Mouse (Mus musculus) MEL (cell line): Measurements from ENCODE around the gene Cryba1. TPM values are rescaled to one million over a fixed set of nuclear protein-coding genes. Genes with fewer than 3 reads are reported as not detected.
A peak's percentile ranks its signal among the peaks of the same experiment; 100 is the strongest.

Experiments used
- DNase-seq: peaks from one replicate; pipeline ENCODE4 v3.0.0; 2011; ENCODE audit warnings: low read depth, low spot score
- H3K27ac ChIP-seq: 2 replicates; pipeline ENCODE4 v1.5.1; 2012; ENCODE audit warnings: low read depth, mild to moderate bottlenecking, control low read depth, low read length, moderate library complexity; ENCODE audit not compliant: control insufficient read depth
- H3K27me3 ChIP-seq, 2 experiments: fragments of 150-350 bp in 1 of 2; sonication (generic) in 1 of 2; 2 replicates each; pipeline ENCODE4 v1.6.1; 2012; ENCODE audit warnings: low read length in 2 of 2, mild to moderate bottlenecking in 2 of 2, improper control_type of control experiment in 1 of 2, moderate library complexity in 1 of 2; ENCODE audit not compliant: insufficient read depth in 2 of 2, control insufficient read depth in 1 of 2
- H3K36me3 ChIP-seq, 2 experiments: 2 replicates each; pipeline ENCODE4 v1.6.1; 2012 to 2014; ENCODE audit warnings: low read length in 2 of 2, improper control_type of control experiment in 1 of 2, inconsistent platforms in 1 of 2, mild to moderate bottlenecking in 1 of 2; ENCODE audit not compliant: insufficient read depth in 2 of 2, control insufficient read depth in 1 of 2
- H3K4me1 ChIP-seq, 2 experiments: fragments of 150-350 bp in 1 of 2; sonication (generic) in 1 of 2; 2 replicates each; pipeline ENCODE4 v1.6.1; 2012; ENCODE audit warnings: low read length in 2 of 2, improper control_type of control experiment in 1 of 2, mild to moderate bottlenecking in 1 of 2; ENCODE audit not compliant: insufficient read depth in 2 of 2, control insufficient read depth in 1 of 2
- H3K4me3 ChIP-seq, 2 experiments: fragments of 150-350 bp in 1 of 2; sonication (generic) in 1 of 2; 2 replicates each; pipeline ENCODE4 v1.5.1; 2012; ENCODE audit warnings: low read depth in 2 of 2, low read length in 2 of 2, mild to moderate bottlenecking in 2 of 2, moderate library complexity in 2 of 2, control low read depth in 1 of 2, improper control_type of control experiment in 1 of 2; ENCODE audit not compliant: control insufficient read depth in 1 of 2, insufficient read depth in 1 of 2
- H3K79me2 ChIP-seq: 2 replicates; pipeline ENCODE4 v1.6.1; 2012; ENCODE audit warnings: mild to moderate bottlenecking, low read length, moderate library complexity; ENCODE audit not compliant: control insufficient read depth, poor library complexity, insufficient read depth
- H3K9ac ChIP-seq: 2 replicates; pipeline ENCODE4 v1.6.1; 2012; ENCODE audit warnings: low read depth, mild to moderate bottlenecking, control low read depth, low read length, moderate library complexity; ENCODE audit not compliant: control insufficient read depth, poor library complexity, severe bottlenecking
- H3K9me3 ChIP-seq: fragments of 150-350 bp; sonication (generic); replicated peaks from 2 replicates; pipeline ENCODE4 v1.6.1; 2012; ENCODE audit warnings: mild to moderate bottlenecking, low read length, improper control_type of control experiment, moderate library complexity; ENCODE audit not compliant: insufficient read depth
- BHLHE40 ChIP-seq: IDR thresholded peaks from 2 replicates; pipeline ENCODE4 v1.6.1; 2012; ENCODE audit warnings: low read depth, mild to moderate bottlenecking, inconsistent platforms, low read length, improper control_type of control experiment, borderline replicate concordance
- CHD1 ChIP-seq: IDR thresholded peaks from 2 replicates; pipeline ENCODE4 v1.6.1; 2012; ENCODE audit warnings: low read depth, mild to moderate bottlenecking, inconsistent platforms, low read length, improper control_type of control experiment
- CHD2 ChIP-seq: IDR thresholded peaks from 2 replicates; pipeline ENCODE4 v1.6.1; 2011; ENCODE audit warnings: low read length, improper control_type of control experiment
- CTCF ChIP-seq, 3 experiments: IDR thresholded peaks in 2 of 3; conservative IDR thresholded peaks in 1 of 3; 2 replicates each; pipeline ENCODE4 v1.5.1; 2011 to 2012; ENCODE audit warnings: low read length in 3 of 3, low read depth in 2 of 3, mild to moderate bottlenecking in 2 of 3, improper control_type of control experiment in 1 of 3, inconsistent platforms in 1 of 3, mixed read lengths in 1 of 3, moderate library complexity in 1 of 3; ENCODE audit not compliant: control insufficient read depth in 1 of 3, insufficient read depth in 1 of 3, poor library complexity in 1 of 3, severe bottlenecking in 1 of 3
- E2F4 ChIP-seq: IDR thresholded peaks from 2 replicates; pipeline ENCODE4 v1.6.1; 2011; ENCODE audit warnings: low read depth, low read length, improper control_type of control experiment, borderline replicate concordance
- ELF1 ChIP-seq: IDR thresholded peaks from 2 replicates; pipeline ENCODE4 v1.6.1; 2014; ENCODE audit warnings: low read depth, mild to moderate bottlenecking, inconsistent platforms, low read length, improper control_type of control experiment, moderate library complexity
- EP300 ChIP-seq, 2 experiments: IDR thresholded peaks; 2 replicates each; pipeline ENCODE4 v1.6.1; 2011; ENCODE audit warnings: improper control_type of control experiment in 2 of 2, low read length in 2 of 2, low read depth in 1 of 2, mild to moderate bottlenecking in 1 of 2
- ETS1 ChIP-seq: IDR thresholded peaks from 2 replicates; pipeline ENCODE4 v1.6.1; 2012; ENCODE audit warnings: low read depth, mild to moderate bottlenecking, inconsistent platforms, low read length, improper control_type of control experiment, moderate library complexity
- GABPA ChIP-seq: IDR thresholded peaks from 2 replicates; pipeline ENCODE4 v1.6.1; 2012; ENCODE audit warnings: low read depth, mild to moderate bottlenecking, inconsistent platforms, low read length, improper control_type of control experiment, moderate library complexity
- GATA1 ChIP-seq: IDR thresholded peaks from 2 replicates; pipeline ENCODE4 v1.6.1; 2011; ENCODE audit warnings: low read depth, low read length, improper control_type of control experiment
- HCFC1 ChIP-seq: IDR thresholded peaks from 2 replicates; pipeline ENCODE4 v1.6.1; 2012; ENCODE audit warnings: low read depth, mild to moderate bottlenecking, inconsistent platforms, low read length, improper control_type of control experiment, moderate library complexity
- JUND ChIP-seq: IDR thresholded peaks from 2 replicates; pipeline ENCODE4 v1.6.1; 2011; ENCODE audit warnings: low read depth, mild to moderate bottlenecking, improper control_type of control experiment, low read length
- MAFK ChIP-seq: IDR thresholded peaks from 2 replicates; pipeline ENCODE4 v1.6.1; 2011; ENCODE audit warnings: low read depth, mild to moderate bottlenecking, low read length, improper control_type of control experiment, borderline replicate concordance
- MAZ ChIP-seq: IDR thresholded peaks from 2 replicates; pipeline ENCODE4 v1.6.1; 2012; ENCODE audit warnings: low read depth, mild to moderate bottlenecking, inconsistent platforms, low read length, improper control_type of control experiment
- MEF2A ChIP-seq: IDR thresholded peaks from 2 replicates; pipeline ENCODE4 v1.6.1; 2014; ENCODE audit warnings: low read depth, mild to moderate bottlenecking, inconsistent platforms, low read length, improper control_type of control experiment; ENCODE audit not compliant: poor library complexity, insufficient replicate concordance, severe bottlenecking; ENCODE audit errors: extremely low read depth
- MXI1 ChIP-seq: IDR thresholded peaks from 2 replicates; pipeline ENCODE4 v1.6.1; 2011; ENCODE audit warnings: mild to moderate bottlenecking, low read depth, low read length, improper control_type of control experiment
- MYB ChIP-seq: IDR thresholded peaks from 2 replicates; pipeline ENCODE4 v1.6.1; 2011; ENCODE audit warnings: mild to moderate bottlenecking, low read depth, low read length, improper control_type of control experiment
- MYC ChIP-seq: IDR thresholded peaks from 2 replicates; pipeline ENCODE4 v1.6.1; 2011; ENCODE audit warnings: low read depth, mild to moderate bottlenecking, low read length, improper control_type of control experiment, moderate library complexity
- NRF1 ChIP-seq: IDR thresholded peaks from 2 replicates; pipeline ENCODE4 v1.6.1; 2014; ENCODE audit warnings: low read depth, mild to moderate bottlenecking, inconsistent platforms, low read length, improper control_type of control experiment, moderate library complexity; ENCODE audit not compliant: poor library complexity, insufficient read depth, severe bottlenecking
- POLR2AphosphoS2 ChIP-seq: IDR thresholded peaks from 2 replicates; pipeline ENCODE4 v1.6.1; 2011; ENCODE audit warnings: low read length, improper control_type of control experiment
- POLR2AphosphoS5 ChIP-seq: IDR thresholded peaks from 2 replicates; pipeline ENCODE4 v1.6.1; 2012; ENCODE audit warnings: low read depth, borderline replicate concordance, mild to moderate bottlenecking, inconsistent platforms, low read length, moderate library complexity, mixed read lengths
- RAD21 ChIP-seq: IDR thresholded peaks from 2 replicates; pipeline ENCODE4 v1.6.1; 2011; ENCODE audit warnings: mild to moderate bottlenecking, low read depth, low read length, improper control_type of control experiment
- RCOR1 ChIP-seq: IDR thresholded peaks from 2 replicates; pipeline ENCODE4 v1.6.1; 2012; ENCODE audit warnings: low read depth, mild to moderate bottlenecking, inconsistent platforms, low read length, improper control_type of control experiment
- SIN3A ChIP-seq: IDR thresholded peaks from 2 replicates; pipeline ENCODE4 v1.6.1; 2012; ENCODE audit warnings: low read length, improper control_type of control experiment, inconsistent platforms
- TAL1 ChIP-seq: IDR thresholded peaks from 2 replicates; pipeline ENCODE4 v1.6.1; 2012; ENCODE audit warnings: mild to moderate bottlenecking, inconsistent platforms, low read length, moderate library complexity, mixed read lengths
- TBP ChIP-seq: IDR thresholded peaks from 2 replicates; pipeline ENCODE4 v1.8.0; 2011; ENCODE audit warnings: low read depth, low read length, improper control_type of control experiment
- TCF12 ChIP-seq: IDR thresholded peaks from 2 replicates; pipeline ENCODE4 v1.6.1; 2014; ENCODE audit warnings: low read depth, mild to moderate bottlenecking, inconsistent platforms, low read length, improper control_type of control experiment, moderate library complexity
- UBTF ChIP-seq: IDR thresholded peaks from 2 replicates; pipeline ENCODE4 v1.6.1; 2012; ENCODE audit warnings: low read depth, mild to moderate bottlenecking, inconsistent platforms, low read length, improper control_type of control experiment, moderate library complexity, borderline replicate concordance; ENCODE audit not compliant: insufficient read depth
- USF1 ChIP-seq: IDR thresholded peaks from 2 replicates; pipeline ENCODE4 v1.6.1; 2014; ENCODE audit warnings: low read depth, mild to moderate bottlenecking, inconsistent platforms, low read length, improper control_type of control experiment, moderate library complexity
- ZC3H11A ChIP-seq: IDR thresholded peaks from 2 replicates; pipeline ENCODE4 v1.6.1; 2012; ENCODE audit warnings: low read depth, mild to moderate bottlenecking, inconsistent platforms, low read length, improper control_type of control experiment
- ZKSCAN1 ChIP-seq: IDR thresholded peaks from 2 replicates; pipeline ENCODE4 v1.6.1; 2012; ENCODE audit warnings: low read depth, mild to moderate bottlenecking, inconsistent platforms, low read length, improper control_type of control experiment, moderate library complexity
- polyA plus RNA-seq, 2 experiments: library from polyadenylated mRNA; stranded (reverse) in 1 of 2; unstranded in 1 of 2; fragments of >175 nt in 1 of 2; fragments of >200 nt in 1 of 2; gene quantifications; 2 replicates each; pipeline versions ENCODE4 v1.2.1 to v1.2.4; 2012; ENCODE audit warnings: low replicate concordance in 2 of 2, low read depth in 1 of 2; ENCODE audit not compliant: insufficient read length in 2 of 2, insufficient read depth in 1 of 2, missing spikeins in 1 of 2
- total RNA-seq: library from RNA; depleted of rRNA; stranded (reverse); fragments of 300-350 nt; gene quantifications from 2 replicates; pipeline ENCODE4 v1.2.3, GENCODE M21; 2012

Cryba1 gene
- total and polyA plus RNA-seq, 3 experiments: not detected

DNA sequence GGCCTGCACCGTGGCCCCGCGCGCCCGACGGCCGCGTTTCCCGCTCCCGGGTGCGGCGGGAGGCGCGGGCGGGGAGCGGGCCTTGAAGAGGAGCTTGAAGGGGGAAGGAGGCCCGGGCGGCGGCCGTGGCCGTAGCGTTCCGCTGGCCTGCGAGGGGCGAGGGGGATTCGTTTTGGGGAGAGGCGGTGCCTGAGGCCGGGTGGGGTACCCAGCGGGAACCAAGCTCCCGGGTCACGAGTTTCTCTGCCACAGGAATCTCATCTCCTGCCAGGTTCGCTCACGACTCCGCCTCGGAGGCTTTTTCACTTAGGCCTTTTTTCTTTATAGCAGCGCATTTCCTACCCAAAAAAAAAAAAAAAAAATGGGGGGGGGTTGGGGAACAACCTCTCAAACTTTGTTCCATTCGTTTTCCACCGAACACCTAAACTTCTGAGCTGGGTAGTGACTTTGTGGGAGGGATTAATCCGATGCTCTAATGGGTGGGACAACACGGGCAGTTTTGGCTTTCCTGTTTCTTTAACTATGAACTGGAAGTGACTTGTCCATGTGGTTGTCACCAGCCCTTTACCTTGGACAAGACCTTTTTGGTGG, 37.4 kb downstream of the Cryba1 start (continued):
- TF ChIP-seq POLR2AphosphoS2 (no peak; the same call in 1 of the 2 replicates), UBTF (0 out of 2 replicates have a peak, but pooled peaks have one; percentile 23), EP300 (IDR thresholded peaks at IDR 0.05; ENCODE audit: low read depth in 1 of 2, low read length in 2 of 2) (no peak), TAL1 (no peak), MEF2A (no peak), MYB (no peak), MXI1 (peak; percentile 80; the same call in 1 of the 2 replicates), JUND (no peak), ZC3H11A (no peak), POLR2AphosphoS5 (no peak), MYC (peak; percentile 50; the same call in 1 of the 2 replicates), GATA1 (no peak), NRF1 (no peak), CHD1 (no peak; the same call in 1 of the 2 replicates), USF1 (peak; percentile 16; the same call in 1 of the 2 replicates), TBP (peak; percentile 72), CHD2 (no peak), CTCF (IDR thresholded peaks at IDR 0.05 in 2 of 3, conservative IDR thresholded peaks at IDR 0.05 in 1 of 3; ENCODE audit: control insufficient read depth in 1 of 3, insufficient read depth in 1 of 3, low read depth in 2 of 3, low read length in 3 of 3, poor library complexity in 1 of 3, severe bottlenecking in 1 of 3) (no peak), RAD21 (no peak), MAFK (no peak), E2F4 (no peak), ETS1 (no peak), HCFC1 (peak; percentile 70), ELF1 (no peak)

DNA sequence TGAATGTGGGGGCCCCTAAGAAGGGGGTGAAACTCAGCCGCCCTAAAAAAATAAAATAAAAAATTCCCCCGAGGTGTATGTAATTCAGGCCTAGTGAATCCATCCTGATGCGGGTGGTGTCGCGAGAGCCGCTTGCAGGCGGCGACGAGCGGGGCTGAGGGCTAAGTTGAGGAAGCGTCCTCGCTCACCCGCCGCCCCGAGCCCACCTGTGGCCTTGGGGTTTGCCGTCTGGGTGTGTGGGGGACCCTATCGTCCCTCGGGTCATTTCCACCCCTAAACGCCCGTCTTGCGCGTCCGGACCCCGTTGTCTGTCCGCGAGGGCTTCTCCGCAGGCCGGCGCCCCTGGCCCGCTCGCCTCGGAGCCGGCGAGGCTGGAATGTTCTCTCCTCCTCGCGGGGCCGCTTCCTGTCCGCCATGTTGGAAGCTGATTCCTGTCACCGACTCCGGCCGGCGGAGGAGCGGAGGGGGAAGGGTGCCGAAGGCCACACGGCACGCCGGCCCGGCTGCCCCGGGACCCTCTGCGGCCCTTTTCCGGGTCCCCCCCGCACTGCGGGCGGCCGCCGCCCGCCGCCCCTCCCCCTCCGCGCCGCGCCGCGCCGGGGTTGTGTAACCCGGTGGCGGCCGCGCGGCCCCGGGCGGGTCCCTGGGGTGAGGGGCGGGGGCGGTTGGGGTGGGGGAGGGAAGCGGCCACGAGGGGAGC, 38.1 kb downstream of the Cryba1 start:
- DNase-seq: peak; percentile 86
- no peaks in the 10 kb centered on the region for H3K27me3 ChIP-seq
- H3K27ac ChIP-seq: peak overlapping the region; percentile 85
- peak overlapping the region; percentile 96 for H3K9ac ChIP-seq
- H3K79me2 ChIP-seq: peaks cover 51% of the 10 kb centered on the region
- peaks cover 31 to 38% of the 10 kb centered on the region in 2 experiments for H3K36me3 ChIP-seq
- peaks cover 9 to 16% of the 10 kb centered on the region in 2 experiments; a peak in 3 of 4 replicates for H3K4me1 ChIP-seq
- no peaks in the 10 kb centered on the region for H3K9me3 ChIP-seq
- H3K4me3 ChIP-seq: peak overlapping the region; percentile 87 to 99
- TF ChIP-seq NRF1: no peak
- TF ChIP-seq CHD1: no peak
- peak; percentile 53 for TF ChIP-seq HCFC1
- no peak for TF ChIP-seq USF1
- no peak; the same call in 1 of the 2 replicates for TF ChIP-seq MAZ
- TF ChIP-seq ELF1: peak; percentile 25; the same call in 1 of the 2 replicates
- TF ChIP-seq MYC: no peak
- TF ChIP-seq CHD2: peak; percentile 44
- TF ChIP-seq MYB: no peak
- TF ChIP-seq TAL1: no peak
- TF ChIP-seq POLR2AphosphoS2: peak; percentile 20; the same call in 1 of the 2 replicates
- no peak for TF ChIP-seq BHLHE40
- no peak for TF ChIP-seq ZKSCAN1
- no peak for TF ChIP-seq GATA1
- TF ChIP-seq TCF12: no peak; the same call in 1 of the 2 replicates
- TF ChIP-seq MEF2A: no peak
- no peak for TF ChIP-seq RCOR1
- TF ChIP-seq ZC3H11A: no peak
- TF ChIP-seq SIN3A: peak; percentile 56
- no peak for TF ChIP-seq E2F4
- TF ChIP-seq GABPA: no peak
